Mouse (Mus musculus): Measurements from ENCODE around the gene 6030408B16Rik. TPM values are rescaled to one million over a fixed set of nuclear protein-coding genes. Genes with fewer than 3 reads are reported as not detected.

Gene 6030408B16Rik
- total RNA-seq, 2 experiments from 2014 or later = 1.3 to 1.5 TPM

DNA sequence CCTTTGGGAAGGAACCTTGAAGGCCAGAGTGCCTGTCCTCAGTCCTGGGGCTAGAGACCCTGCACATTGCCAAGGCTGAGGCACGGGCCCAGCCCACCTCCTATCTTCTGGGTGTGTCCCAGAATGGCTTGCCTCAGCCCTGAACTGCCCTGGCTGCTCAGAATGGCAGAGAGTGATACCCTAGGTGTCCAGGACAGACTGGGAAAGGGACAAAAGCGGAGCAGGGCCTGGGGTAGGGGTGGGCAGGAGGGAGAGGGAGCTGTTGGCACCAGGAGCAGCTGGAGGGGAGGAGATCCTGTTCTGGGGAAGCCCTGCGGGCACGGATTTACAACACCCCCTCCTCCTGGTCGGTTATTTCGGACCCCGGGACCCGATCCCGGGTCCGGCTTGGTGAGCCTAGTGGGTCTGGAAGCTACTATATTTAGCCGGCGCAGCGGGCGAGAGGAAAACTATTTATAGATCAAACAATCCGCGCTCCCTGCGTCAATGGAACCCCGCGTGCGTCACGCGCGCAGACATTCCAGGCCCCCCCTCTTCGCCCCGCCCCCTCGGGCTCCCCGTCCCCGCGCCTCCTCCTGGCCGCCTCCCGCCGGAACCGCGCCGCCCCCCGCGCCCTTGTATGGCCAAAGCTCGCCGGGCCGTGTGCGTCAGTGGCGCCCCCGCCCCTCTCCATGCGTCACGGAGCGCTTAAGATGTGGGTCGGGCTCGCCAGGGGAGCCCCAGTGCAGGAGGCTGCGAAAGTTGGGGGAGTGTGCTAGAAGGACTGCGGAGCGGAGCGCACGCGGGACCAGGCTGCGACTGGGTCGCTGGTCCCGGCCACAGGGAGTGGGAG lies 26.7 kb upstream of the 6030408B16Rik start:
- DNase-seq (ENCODE audit: low spot score) = peak; percentile 93
- intact Hi-C loops (cut with DNase I) = loop anchor here (2.0 kb wide), 1 partner anchor 26 kb away; no protein-coding TSS in a partner anchor

DNA sequence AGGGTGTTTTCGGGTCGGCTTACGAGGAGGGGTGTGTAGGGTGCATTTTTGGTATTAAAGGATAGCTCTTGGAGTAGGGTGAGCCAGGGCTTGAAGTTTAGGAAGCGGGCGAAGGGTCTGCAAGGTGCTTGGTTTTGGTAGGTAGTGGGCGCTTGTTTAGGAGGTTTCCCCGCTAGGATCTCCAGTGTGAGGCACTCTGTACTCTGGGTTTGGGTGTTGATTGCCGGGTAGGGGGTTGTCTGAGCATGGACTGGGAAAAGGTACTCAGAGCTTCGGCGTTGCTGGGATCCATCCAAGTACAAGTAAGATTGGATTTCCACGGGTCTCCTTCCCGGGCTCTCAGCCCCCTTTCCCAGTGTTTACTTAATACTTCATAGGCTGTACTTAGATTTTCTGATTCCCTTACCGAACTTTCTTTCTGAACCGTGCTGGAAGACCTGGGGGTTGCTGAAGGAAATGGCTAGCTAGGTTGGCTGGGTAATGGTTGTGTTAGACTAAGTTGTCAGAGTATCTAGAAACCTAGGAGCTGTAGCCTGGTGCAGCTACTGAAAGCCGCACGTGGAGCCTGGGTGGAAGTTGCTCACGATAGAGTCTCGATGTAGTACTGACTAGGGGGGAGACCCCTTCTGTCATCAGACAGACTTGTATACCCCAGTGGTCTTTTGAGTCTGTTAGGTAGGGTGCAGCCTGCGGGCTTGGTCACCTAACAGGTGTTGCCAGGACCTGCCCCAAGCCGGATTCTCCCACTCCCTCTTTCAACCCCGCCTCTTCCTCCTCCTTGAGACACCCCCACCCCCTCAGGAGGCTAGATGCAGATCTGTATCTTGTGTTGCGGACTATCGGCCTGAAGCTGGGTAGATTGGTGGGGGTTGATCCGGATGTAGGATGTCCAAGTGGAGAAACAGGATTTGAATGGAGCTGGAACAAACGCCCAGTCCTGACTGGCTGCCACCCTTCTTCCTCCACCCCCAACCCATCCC lies 25.7 kb upstream of the 6030408B16Rik start:
- intact Hi-C loops (cut with DNase I) = loop anchor here (2.0 kb wide), 2 partner anchors 15 to 27 kb away; no protein-coding TSS in a partner anchor
- no peak for DNase-seq (ENCODE audit: low spot score)

DNA sequence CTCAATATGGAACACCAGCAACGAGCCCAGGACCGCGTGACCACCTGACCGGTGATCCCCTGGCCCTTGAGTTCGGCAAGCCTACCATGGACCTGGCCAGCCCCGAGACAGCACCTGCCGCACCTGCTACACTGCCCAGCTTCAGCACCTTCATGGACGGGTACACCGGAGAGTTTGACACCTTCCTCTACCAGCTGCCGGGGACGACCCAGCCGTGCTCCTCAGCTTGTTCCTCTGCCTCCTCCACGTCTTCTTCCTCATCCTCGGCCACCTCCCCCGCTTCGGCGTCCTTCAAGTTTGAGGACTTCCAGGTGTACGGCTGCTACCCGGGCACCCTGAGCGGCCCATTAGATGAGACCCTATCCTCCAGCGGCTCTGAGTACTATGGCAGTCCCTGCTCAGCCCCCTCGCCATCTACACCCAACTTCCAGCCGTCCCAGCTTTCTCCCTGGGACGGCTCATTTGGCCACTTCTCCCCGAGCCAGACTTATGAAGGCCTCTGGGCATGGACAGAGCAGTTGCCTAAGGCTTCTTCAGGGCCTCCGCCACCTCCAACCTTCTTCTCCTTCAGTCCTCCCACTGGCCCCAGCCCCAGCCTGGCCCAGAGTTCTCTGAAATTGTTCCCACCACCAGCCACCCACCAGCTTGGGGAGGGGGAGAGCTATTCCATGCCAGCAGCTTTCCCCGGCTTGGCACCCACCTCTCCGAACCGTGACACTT lies 22.8 kb upstream of the 6030408B16Rik start:
- DNase-seq (ENCODE audit: low spot score) = no peak
- intact Hi-C loops (cut with DNase I) = no loop called here

DNA sequence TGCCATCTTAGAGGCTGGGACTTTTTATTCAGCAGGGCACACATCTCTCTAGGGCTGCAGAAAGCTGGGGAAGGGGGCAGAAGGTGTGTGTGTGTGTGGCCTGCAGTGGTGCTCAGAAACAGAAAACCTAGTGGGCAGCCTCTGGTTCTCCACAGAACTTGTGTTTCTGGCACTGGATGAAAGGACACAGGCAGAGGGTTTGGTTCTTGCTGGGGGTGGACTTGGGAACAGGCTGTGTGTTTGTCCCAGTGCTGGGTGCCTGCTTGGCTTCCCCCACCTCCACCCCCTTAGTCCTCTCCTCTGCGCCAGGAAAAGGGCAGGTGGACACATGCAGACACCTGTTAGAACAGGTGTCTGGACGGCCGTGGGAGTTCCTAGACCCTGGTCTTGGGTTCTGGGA lies 21.9 kb upstream of the 6030408B16Rik start:
- intact Hi-C loops (cut with DNase I) = no loop called here
- no peak for DNase-seq (ENCODE audit: low spot score)

DNA sequence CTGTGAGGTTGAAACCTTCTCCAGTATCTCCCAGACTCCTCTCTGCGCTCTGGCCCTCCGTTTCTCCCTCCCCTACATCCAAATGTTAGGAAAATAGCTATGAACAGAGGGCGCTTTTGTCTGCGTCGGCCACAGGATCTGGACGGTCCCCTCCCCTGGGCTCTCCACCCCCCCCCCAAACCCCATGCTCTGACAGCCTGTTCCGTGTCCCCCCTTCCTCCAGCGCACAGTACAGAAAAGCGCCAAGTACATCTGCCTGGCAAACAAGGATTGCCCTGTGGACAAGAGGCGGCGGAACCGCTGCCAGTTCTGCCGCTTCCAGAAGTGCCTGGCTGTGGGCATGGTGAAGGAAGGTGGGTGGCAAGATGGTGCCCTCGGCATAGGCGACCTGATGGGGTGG lies 21.5 kb upstream of the 6030408B16Rik start:
- intact Hi-C loops (cut with DNase I) = no loop called here
- DNase-seq (ENCODE audit: low spot score) = no peak

GRCm38 (mm10) chr15:101274380-101274779 lies 18.6 kb upstream of the 6030408B16Rik start:
- DNase-seq (ENCODE audit: low spot score) = no peak
- intact Hi-C loops (cut with DNase I) = no loop called here

DNA sequence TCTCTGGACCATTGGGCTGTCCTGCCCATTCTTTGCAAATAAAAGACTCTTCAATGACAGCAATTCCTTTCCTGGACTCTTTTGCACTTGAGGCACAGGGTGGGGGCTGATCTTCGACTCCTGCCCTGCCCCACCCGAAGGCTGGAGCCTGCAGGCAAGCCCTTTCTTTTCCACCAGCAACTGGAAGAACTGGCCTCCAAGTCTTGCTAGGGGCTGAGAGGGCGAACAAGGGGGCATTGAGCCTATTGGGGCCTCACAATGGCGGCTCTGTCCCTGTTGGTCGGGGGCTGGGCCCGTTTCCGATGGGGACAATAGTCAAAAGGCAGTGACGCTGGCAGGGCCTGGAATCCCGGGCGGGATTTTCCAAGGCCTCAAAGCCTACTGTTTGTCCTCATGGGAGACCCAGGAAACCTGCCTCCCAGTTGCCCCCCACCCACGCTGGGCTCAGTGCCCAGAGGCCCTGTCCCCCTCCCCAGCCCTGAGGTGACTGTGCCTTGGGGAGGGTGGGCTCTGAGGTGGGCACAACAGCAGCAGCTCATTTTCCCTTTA lies 15.6 kb upstream of the 6030408B16Rik start:
- no peak for DNase-seq (ENCODE audit: low spot score)
- intact Hi-C loops (cut with DNase I) = no loop called here

DNA sequence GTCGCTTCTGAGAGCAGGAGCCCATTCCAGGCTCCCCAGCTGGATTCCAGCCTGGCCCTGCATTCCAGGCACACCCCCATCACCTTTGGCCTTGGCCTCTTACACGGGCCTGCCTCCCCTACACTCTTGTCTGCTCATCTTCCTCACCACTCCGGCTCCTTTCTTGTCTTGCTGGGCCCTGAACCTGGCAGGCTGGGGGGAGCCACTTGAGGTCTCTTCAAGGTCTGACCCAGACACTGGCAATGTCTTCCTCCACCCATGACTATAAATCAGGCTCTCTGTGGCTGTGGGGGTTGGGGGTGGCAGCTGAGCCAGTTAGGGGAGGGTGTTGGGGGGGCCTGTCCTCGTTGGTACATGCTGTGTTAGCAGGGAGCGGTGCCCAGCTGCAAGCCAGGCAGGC lies 14.4 kb upstream of the 6030408B16Rik start:
- no peak for DNase-seq (ENCODE audit: low spot score)

DNA sequence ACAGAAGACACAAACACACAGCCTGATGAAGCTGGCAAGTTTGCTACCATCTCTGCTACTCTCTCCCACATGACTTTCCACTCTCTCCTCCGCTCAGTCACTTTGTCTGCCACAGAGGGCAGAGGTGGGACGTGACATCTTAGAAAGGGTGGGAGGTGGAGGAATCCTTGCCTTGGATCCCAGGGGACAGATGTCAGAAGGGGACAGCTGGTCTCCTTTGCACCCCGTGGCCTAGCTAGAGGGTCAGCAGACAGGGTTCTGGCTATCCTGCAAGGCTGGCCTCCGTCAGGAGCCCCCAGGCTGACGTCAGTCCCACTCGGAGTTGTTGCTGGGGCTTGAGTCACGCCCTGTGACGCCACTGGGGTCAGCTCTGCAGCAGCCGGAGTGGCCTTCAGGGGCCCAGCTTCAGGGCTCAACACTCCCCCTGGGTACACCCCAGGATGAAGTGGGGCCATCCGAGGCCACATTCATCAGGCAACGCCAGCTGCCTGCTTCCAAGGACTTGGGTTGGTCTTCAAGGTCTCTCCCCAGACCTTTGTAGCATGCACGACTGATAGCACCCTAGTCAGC lies 13.5 kb upstream of the 6030408B16Rik start:
- intact Hi-C loops (cut with DNase I) = no loop called here
- DNase-seq (ENCODE audit: low spot score) = no peak

More for the DNA sequence above, 14.4 kb upstream of the 6030408B16Rik start:
- intact Hi-C loops (cut with DNase I) = no loop called here

GRCm38 (mm10) chr15:101282471-101282870 lies 10.5 kb upstream of the 6030408B16Rik start:
- DNase-seq (ENCODE audit: low spot score) = no peak
- intact Hi-C loops (cut with DNase I) = loop anchor here (2.0 to 5.0 kb wide), 2 partner anchors 14 to 60 kb away; partner anchors contain the start of gene Grasp

DNA sequence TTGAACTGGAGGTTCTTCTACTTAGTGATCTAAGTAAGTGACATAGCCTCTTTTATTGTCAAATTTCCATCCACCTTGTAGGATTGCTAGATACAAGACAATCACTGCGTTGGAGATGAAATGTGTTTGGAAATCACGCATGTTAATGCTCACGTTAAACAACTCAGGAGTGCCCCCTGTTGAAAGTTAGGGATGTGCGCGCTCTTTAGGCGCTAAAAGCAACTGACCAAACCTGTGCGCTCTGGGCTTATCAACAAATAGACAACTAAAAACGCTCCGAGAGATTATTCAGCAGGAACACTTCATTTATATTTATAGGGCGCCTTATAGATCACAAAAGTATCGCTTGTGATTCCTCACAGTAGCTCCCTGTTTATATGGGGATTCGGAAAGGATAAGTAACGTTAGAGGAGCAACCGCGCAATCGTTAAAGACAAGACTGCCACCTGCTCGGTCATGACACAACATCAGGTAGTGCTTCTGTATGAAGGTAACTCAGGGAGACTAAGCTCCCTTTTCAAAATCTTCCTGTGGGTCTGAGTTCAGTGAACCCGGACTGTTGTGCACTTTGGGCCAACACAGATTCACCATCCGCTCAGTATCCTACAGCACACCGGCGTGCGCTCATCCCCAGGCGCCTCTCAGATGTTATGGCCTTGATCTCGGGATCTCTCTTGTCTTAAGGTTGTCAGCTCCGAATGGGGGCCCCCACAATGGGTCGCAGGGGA lies 9.7 kb upstream of the 6030408B16Rik start:
- no peak for DNase-seq (ENCODE audit: low spot score)
- intact Hi-C loops (cut with DNase I) = loop anchor here (1.0 to 5.0 kb wide), 3 partner anchors 15 to 61 kb away; partner anchors contain the start of gene Grasp

DNA sequence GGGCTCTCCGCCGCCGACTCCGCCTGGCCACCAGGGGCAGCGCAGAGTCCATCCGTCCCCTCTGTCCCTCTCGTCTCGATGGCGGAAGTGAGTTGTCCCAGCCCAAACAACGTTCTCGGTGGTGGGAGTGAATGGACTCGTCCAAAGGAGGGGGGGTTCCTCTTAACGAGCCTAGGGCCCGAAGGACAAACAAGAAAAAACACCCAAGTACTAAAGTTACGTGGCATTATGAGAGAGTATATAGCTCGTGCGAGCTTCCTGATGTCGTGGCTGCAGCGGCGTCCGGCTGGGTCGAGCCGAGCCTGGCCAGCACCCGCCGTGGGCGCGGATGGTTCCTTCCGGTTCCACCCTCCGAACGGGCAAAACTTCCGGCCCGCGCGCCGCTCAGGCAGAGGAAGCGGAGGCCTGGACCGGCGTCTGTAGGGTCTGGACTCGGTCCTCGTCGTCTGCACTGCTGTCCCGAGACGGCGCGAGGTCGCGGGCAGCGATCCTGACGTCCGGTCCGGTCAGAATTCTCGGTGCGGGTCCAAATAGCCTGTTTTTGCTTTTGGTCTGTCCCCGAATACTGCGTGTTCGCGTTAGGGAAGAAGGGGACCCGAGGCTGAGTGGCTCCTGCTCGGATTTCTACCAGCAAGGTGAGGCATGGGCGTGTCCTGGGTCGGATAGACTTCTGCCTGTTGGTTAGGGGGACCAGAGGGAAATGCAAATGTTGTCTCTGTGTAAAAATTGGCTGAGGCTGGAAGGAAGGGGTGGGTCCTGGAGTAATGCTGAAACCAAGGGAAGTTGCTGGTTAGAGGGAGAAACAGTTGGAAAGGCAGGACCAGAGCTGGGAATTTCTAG lies 8.9 kb upstream of the 6030408B16Rik start, which contains the start of gene Atg101:
Gene Atg101, plus strand, starts transcription at position 362 of the 840 bp plus-strand sequence.
- DNase-seq (ENCODE audit: low spot score) = peak; percentile 84
- intact Hi-C loops (cut with DNase I) = loop anchor here (1.0 to 5.0 kb wide), 3 partner anchors 15 to 62 kb away; partner anchors contain the start of gene Grasp

GRCm38 (mm10) chr15:101286129-101286770 lies 6.8 kb upstream of the 6030408B16Rik start:
- intact Hi-C loops (cut with DNase I) = no loop called here
- DNase-seq (ENCODE audit: low spot score) = no peak

DNA sequence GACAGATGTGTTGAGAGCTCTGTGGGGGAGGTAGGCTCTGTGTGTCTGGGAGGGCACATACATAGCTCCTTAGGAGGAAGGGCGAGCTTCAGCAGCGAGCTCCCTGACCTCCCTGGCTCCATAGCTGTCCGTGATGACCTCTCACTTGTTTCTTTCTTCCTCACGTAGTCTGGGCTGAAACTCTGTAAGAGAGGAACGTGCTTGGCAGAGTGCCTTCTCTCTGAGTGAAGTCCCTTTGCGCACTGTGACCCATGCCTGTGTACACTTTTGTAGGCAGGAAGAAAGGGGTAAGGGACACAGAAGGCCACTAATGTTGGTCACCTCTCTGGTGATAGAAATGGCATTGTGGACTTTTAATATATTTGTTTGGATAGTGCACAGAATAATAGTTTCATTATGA lies 5.7 kb upstream of the 6030408B16Rik start:
- no peak for DNase-seq (ENCODE audit: low spot score)
- intact Hi-C loops (cut with DNase I) = no loop called here

GRCm38 (mm10) chr15:101290354-101290753 lies 2.7 kb upstream of the 6030408B16Rik start:
- intact Hi-C loops (cut with DNase I) = no loop called here
- no peak for DNase-seq (ENCODE audit: low spot score)

- no peak for DNase-seq (ENCODE audit: low spot score)
- intact Hi-C loops (cut with DNase I) = no loop called here
Measured at GRCm38 (mm10) chr15:101292012-101292411, 1.0 kb upstream of the 6030408B16Rik start.
